Mouse (Mus musculus) forebrain, postnatal 0 days (tissue): ENCODE measurements at regions not wholly inside any gene's neighbourhood (a gene's known extent, or its start where the extent isn't known, plus 50 kb on each side); places are given as distances from the start of the nearest gene placed in this dataset.

Experiments
- ATAC-seq: fragments of 200-750 bp; cut with Nextera tagmentation; 2 replicates; pipeline ENCODE4 v1.8.0; 2017; ENCODE audit warnings: mild to moderate bottlenecking, moderate library complexity
- DNase-seq: peaks from one replicate; pipeline ENCODE4 v3.0.0-alpha.2; 2015
- H3K27ac ChIP-seq: fragments of 300-500 bp; sonication (generic); 2 replicates; pipeline ENCODE4 v1.5.1; 2014; ENCODE audit warnings: low read depth, mild to moderate bottlenecking, antibody characterized with exemption, low read length, moderate library complexity, mixed read lengths
- H3K27me3 ChIP-seq: fragments of 300-500 bp; sonication (generic); 2 replicates; pipeline ENCODE4 v1.6.1; 2014; ENCODE audit warnings: mild to moderate bottlenecking, low read length, mixed read lengths; ENCODE audit not compliant: insufficient read depth
- H3K36me3 ChIP-seq: fragments of 300-500 bp; sonication (generic); 2 replicates; pipeline ENCODE4 v1.6.1; 2014; ENCODE audit warnings: mild to moderate bottlenecking, moderate library complexity; ENCODE audit not compliant: insufficient read depth
- H3K4me1 ChIP-seq: fragments of 300-500 bp; sonication (generic); 2 replicates; pipeline ENCODE4 v1.6.1; 2014; ENCODE audit warnings: antibody characterized with exemption; ENCODE audit not compliant: insufficient read depth
- H3K4me2 ChIP-seq: fragments of 300-500 bp; sonication (generic); 2 replicates; pipeline ENCODE4 v1.6.1; 2014; ENCODE audit warnings: low read depth, mild to moderate bottlenecking, moderate library complexity
- H3K4me3 ChIP-seq: fragments of 300-500 bp; sonication (generic); 2 replicates; pipeline ENCODE4 v1.5.1; 2014; ENCODE audit warnings: low read depth, low read length, mixed read lengths
- H3K9ac ChIP-seq: fragments of 300-500 bp; sonication (generic); 2 replicates; pipeline ENCODE4 v1.6.1; 2014; ENCODE audit warnings: mild to moderate bottlenecking
- H3K9me3 ChIP-seq: fragments of 300-500 bp; sonication (generic); 2 replicates; pipeline ENCODE4 v1.6.1; 2016; ENCODE audit warnings: low read length
- CTCF ChIP-seq: sonication (generic); IDR thresholded peaks from 2 replicates; pipeline ENCODE4 v1.5.1; 2016; ENCODE audit warnings: antibody characterized with exemption, control low read depth, low read depth
- WGBS: fragments of 180-500 bp; shearing (Covaris S2); extraction: QIAGEN DNeasy Blood & Tissue Kit; methylation state at CpG from one replicate; pipeline ENCODE4 v1.1.7; 2014; 5-methylcytosine and 5-hydroxymethylcytosine counted together

DNA sequence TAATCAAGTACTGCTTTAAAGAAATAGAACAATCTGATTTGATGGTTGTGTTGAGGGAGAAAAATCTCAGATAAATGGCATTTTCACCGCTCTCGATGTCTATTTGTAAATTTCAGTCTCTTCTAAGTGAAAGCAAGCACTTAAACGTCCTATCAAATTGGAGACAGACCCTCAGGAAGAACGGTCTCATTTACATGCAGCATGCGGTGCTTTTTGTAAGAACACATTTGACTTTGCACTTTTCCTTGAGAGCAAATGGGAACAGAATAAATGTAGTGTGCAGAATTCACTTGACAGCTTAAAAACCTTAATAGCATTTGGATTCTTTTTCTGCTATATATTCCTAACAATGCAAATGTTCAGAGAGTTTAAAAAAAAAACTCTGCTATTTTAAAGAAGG lies 1002.0 kb downstream of the Robo1 start:
- Histone ChIP-seq H3K4me2 (peak overlapping the region; percentile 26; the same call in 1 of the 2 replicates), H3K9me3 (no peaks in the 10 kb centered on the region), H3K36me3 (no peaks in the 10 kb centered on the region), H3K4me1 (no peaks in the 10 kb centered on the region), H3K4me3 (no peak overlapping the region), H3K9ac (no peak overlapping the region), H3K27ac (no peak overlapping the region; the same call in 1 of the 2 replicates), H3K27me3 (no peaks in the 10 kb centered on the region)
- DNase-seq: peak; percentile 21
- no peak for ATAC-seq
- no peak for TF ChIP-seq CTCF
- 30% methylated on average over 5 of the region's 5 CpGs for WGBS

DNA sequence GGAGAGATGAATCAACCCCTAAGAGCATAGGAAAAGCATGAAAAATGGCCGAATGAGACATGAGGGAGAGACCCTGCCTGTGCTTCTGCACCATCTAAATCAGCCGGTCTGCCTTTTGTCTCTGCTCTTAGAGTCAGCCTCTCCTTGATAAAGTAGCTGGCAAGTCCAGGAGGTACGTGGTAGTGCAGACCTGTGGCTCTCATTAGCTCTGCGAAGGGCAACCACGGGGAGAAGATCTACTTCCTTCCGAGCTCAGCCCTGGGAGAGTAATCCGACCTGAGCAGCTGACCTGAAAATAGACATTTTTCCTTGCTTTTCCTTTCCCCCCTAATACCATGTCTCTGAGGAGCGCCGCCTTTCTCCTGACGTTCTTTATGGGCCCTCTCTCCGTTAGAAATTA lies 971.8 kb downstream of the Robo1 start:
- no peak overlapping the region for H3K27ac ChIP-seq
- no peak for TF ChIP-seq CTCF
- DNase-seq (no peak), ATAC-seq (no peak)
- H3K4me1 ChIP-seq: no peaks in the 10 kb centered on the region
- H3K4me3 ChIP-seq: no peak overlapping the region
- H3K27me3 ChIP-seq: no peaks in the 10 kb centered on the region
- WGBS: 79% methylated on average over 11 of the region's 11 CpGs
- H3K9ac ChIP-seq: no peak overlapping the region
- no peak overlapping the region for H3K4me2 ChIP-seq
- no peaks in the 10 kb centered on the region for H3K36me3 ChIP-seq
- no peaks in the 10 kb centered on the region for H3K9me3 ChIP-seq

DNA sequence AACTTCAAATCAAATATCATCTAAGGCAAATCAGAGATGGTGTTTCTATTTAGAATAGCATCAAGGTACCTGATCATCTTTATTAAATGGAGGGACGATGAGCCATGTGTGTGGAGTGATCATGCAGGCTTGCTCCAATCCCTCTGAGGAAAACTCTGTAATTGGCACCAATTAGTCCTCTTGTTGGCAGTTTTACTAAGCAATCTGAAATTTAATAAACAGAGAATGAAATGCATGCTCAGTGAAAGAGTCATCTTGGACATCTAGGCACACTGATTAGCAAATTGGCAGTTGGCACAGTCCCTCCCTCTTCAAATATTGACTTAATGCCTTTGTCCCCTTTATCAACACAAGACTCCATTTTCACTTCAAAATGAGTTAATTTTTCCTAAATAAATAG lies 951.6 kb downstream of the Robo1 start:
- no peak for DNase-seq
- Histone ChIP-seq H3K4me1 (peaks cover 4% of the 10 kb centered on the region), H3K9me3 (no peaks in the 10 kb centered on the region), H3K9ac (no peak overlapping the region), H3K36me3 (no peaks in the 10 kb centered on the region), H3K27me3 (no peaks in the 10 kb centered on the region), H3K4me3 (no peak overlapping the region), H3K27ac (no peak overlapping the region), H3K4me2 (no peak overlapping the region)
- WGBS: 31% methylated on average over 1 of the region's 1 CpGs
- no peak for TF ChIP-seq CTCF
- no peak; the same call in 1 of the 2 replicates for ATAC-seq

DNA sequence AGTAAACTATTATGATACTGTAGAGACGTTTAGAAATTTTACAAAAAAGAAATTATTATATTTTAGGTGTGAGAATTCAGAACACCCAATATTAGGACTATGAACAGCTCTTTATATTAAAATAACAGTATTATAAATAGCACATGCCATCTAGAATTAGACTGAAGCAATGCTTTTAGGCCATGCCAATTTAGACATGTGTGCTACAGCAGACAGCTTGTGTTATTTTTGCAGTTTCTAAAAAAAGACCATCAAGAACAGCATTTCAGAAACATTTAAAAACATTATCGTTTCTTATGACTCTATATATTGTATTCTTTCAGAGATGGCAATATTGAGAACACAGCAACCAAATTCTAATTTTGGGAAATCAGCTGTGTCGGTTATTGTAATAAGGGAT lies 951.2 kb downstream of the Robo1 start:
- peak; percentile 38; the same call in 1 of the 2 replicates for ATAC-seq
- Histone ChIP-seq H3K9me3 (no peaks in the 10 kb centered on the region), H3K27ac (no peak overlapping the region), H3K27me3 (no peaks in the 10 kb centered on the region), H3K9ac (no peak overlapping the region), H3K4me2 (no peak overlapping the region), H3K36me3 (no peaks in the 10 kb centered on the region), H3K4me1 (peaks cover 4% of the 10 kb centered on the region), H3K4me3 (no peak overlapping the region)
- peak; percentile 56 for DNase-seq
- TF ChIP-seq CTCF: no peak
- 56% methylated on average over 3 of the region's 3 CpGs for WGBS

DNA sequence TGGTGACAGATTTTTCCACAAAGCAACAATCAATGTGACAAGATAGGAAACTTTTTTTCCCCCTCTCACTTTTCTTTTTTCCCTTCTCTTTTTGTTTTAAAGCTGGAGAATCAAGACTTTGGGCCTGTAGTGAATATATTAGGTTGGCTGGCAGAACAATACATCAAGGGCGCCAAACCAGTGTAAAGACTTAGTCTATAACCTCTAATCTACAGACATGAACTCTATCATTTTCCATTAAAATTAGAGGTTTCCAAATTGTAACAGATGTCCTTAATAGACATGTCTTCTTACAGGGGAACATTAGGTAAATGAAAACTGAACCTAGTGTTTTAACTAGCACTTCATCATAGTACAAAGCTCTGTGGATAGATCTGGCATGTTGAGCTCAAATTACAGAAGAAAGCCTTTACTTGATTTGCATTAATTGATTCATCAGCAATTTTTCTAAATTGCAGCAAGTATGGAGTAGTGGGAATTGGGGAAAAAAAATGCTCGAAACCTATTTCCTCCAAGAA lies 937.0 kb downstream of the Robo1 start:
- Histone ChIP-seq H3K27ac (no peak overlapping the region), H3K9me3 (no peaks in the 10 kb centered on the region), H3K9ac (no peak overlapping the region), H3K4me1 (no peaks in the 10 kb centered on the region), H3K4me2 (no peak overlapping the region), H3K36me3 (no peaks in the 10 kb centered on the region), H3K4me3 (no peak overlapping the region), H3K27me3 (no peaks in the 10 kb centered on the region)
- TF ChIP-seq CTCF: no peak
- WGBS: 49% methylated on average over 2 of the region's 2 CpGs
- DNase-seq (no peak), ATAC-seq (peak; percentile 66; the same call in 1 of the 2 replicates)

DNA sequence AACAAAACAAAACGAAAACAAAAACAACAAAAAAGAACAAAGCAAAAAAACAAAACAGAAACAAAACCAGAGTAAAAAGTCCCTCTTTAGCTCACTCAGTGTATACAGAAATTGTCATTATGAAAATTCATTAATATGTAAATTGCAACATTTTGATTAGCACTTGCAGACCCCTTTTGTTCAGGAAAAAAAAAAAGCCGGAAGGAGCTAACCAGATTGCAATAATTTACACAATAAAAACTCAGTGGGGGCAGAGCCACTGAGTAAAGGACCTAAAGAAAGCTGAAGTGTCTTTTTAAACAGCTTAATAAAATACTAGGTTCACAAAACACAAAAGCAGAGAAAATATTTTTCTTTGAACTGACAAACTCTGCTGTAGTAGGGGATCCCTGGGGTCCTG lies 922.5 kb downstream of the Robo1 start:
- 27% methylated on average over 2 of the region's 2 CpGs for WGBS
- H3K9ac ChIP-seq: no peak overlapping the region
- no peaks in the 10 kb centered on the region for H3K36me3 ChIP-seq
- H3K4me2 ChIP-seq: no peak overlapping the region
- DNase-seq (no peak), ATAC-seq (no peak)
- no peak overlapping the region for H3K4me3 ChIP-seq
- no peaks in the 10 kb centered on the region for H3K27me3 ChIP-seq
- no peak for TF ChIP-seq CTCF
- no peaks in the 10 kb centered on the region for H3K4me1 ChIP-seq
- no peaks in the 10 kb centered on the region for H3K9me3 ChIP-seq
- H3K27ac ChIP-seq: no peak overlapping the region

DNA sequence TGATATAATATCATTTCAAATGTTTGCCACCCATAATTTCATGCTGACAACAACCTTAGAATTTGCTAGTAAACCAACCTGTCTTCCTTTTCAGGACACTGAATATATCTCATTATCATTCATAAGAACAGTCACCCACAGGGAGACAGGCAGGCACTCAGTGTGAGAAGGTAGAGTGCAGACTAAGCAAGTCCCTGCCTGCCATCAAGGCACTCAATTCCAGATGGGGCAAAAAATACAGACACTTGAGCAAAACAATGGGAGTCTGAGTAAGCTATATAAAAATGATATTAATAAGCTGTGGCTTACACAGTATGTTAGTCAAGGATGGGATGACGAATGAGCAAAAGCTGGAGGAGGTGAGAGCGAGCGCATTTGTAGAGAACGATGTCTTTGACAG lies 909.4 kb downstream of the Robo1 start:
- Histone ChIP-seq H3K4me1 (no peaks in the 10 kb centered on the region), H3K4me2 (no peak overlapping the region), H3K9ac (no peak overlapping the region), H3K27me3 (no peaks in the 10 kb centered on the region), H3K36me3 (no peaks in the 10 kb centered on the region), H3K9me3 (no peaks in the 10 kb centered on the region), H3K27ac (no peak overlapping the region), H3K4me3 (no peak overlapping the region)
- 76% methylated on average over 4 of the region's 4 CpGs for WGBS
- DNase-seq (no peak), ATAC-seq (0 out of 2 replicates have a peak, but pooled peaks have one; percentile 12)
- TF ChIP-seq CTCF: no peak

DNA sequence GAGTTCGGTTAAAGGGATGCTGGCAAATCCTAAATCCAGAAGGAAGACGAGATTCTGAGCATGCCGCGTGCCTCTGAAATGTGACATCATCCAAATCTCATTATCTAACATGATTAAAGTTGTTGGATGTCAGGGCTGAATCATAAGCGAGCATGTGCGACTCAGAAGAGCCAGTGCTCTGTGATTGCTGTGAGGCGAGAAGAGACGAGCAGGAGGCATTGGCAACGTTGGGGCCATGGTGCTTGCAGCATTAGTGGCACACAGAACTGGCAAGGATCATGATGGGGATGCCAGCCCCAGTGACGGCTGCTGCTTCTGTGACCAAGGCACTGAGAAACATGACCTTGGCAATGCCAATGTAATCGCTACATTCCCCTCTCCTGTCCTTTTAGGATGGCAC lies 895.4 kb downstream of the Robo1 start:
- peak; percentile 53 for DNase-seq
- 68% methylated on average over 11 of the region's 11 CpGs for WGBS
- H3K9ac ChIP-seq: no peak overlapping the region

More for the DNA sequence above, 895.4 kb downstream of the Robo1 start:
- Histone ChIP-seq H3K36me3 (no peaks in the 10 kb centered on the region), H3K4me2 (no peak overlapping the region), H3K4me3 (no peak overlapping the region), H3K4me1 (no peaks in the 10 kb centered on the region), H3K9me3 (no peaks in the 10 kb centered on the region), H3K27ac (no peak overlapping the region), H3K27me3 (no peaks in the 10 kb centered on the region)
- peak; percentile 85 for ATAC-seq
- TF ChIP-seq CTCF: no peak
